Mouse (Mus musculus) adrenal gland, adult 2 months (tissue): Measurements from ENCODE around the gene Thoc7. TPM values are rescaled to one million over a fixed set of nuclear protein-coding genes. Genes with fewer than 3 reads are reported as not detected.
A peak's percentile ranks its signal among the peaks of the same experiment; 100 is the strongest.

ENCODE experiments used
- DNase-seq: peaks from one replicate; pipeline ENCODE4 v3.0.0; 2021
- polyA plus RNA-seq: library from polyadenylated mRNA; depleted of rRNA; stranded (reverse); fragments of >200 nt; gene quantifications from 2 replicates; pipeline ENCODE4 v1.2.3, GENCODE M21; 2012; rRNA removed
- total RNA-seq, 2 experiments: library from RNA; stranded (reverse); gene quantifications; 2 replicates each; pipeline ENCODE4 v1.2.3; 2021

Thoc7 gene
- total and polyA plus RNA-seq, 3 experiments: 7.3 to 96.8 (median 86.7) TPM

DNA sequence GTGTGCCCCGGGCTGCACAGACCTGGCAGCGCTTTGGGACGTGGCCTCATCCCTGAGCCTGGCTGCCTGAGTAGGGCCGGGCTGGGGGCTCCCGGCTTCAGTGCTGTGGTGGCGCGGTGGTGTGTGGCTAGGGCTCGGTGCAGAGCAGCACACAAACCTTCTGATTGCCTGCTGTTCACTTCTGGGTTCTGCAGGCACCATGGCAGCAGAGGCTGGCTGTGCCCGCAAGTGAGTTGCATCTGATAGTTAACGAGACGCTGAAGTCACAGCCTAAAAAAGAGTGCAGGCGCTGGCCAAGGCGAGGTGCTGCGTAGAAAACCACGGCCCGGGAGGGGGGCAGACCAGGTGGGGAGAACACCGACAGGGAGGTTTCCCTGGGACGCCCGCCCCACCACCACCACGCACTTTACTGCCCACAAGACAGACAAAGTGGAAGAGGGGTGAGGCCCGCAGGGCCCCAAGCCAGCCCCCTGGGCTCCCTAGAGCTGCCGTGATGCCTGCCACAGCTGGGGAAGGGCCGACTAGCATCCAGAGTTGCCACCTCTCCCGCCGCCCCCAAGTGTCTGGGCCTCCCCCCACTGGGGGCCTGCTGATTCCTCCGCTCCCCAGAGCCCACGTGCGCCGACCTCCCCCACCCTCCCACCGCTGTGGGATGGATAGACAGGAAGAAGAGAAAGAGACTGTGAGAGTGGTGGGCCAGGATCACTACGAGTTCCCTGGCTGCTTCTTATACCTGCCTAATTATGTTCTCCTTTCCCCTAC, 28.2 kb downstream of the Thoc7 start:
- DNase-seq: no peak

DNA sequence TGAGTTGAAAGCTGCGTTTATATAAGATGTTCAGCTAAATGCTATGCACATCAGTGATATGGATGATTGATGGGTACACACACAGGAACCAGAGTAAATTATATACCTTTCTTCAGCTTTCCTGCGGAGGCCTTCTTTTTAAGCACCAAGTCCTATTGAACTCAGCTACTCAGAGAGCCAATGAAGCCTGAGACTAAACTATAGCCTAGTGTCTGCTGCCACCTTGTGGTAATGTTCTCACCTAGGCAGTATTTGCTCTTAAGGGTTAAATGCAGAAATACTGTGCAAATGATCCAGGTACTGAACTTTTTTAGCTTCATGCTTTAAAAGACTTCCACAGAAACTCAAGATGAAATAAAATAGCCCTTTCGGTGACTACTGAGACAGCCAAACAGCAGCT, 44.0 kb downstream of the Thoc7 start:
- peak; percentile 35 for DNase-seq

DNA sequence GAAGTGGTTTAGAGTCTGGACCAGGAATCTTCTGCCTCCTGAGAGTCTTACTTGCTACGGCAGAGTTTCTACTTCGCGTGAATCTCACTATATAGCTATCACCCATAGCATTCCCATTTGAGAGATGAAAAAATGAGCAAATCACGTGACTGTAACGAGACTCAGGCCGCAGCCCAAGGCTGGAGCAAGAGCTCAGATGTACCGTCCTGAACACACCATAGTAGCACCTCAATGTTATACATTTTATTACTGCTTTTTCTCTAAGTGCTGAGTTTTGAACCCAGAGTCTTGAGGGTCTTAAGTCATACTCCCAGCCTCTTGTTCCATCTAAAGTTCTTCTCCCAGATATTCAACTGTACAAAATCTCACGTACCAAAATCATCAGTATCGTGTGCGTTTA, 44.4 kb downstream of the Thoc7 start:
- DNase-seq: no peak

DNA sequence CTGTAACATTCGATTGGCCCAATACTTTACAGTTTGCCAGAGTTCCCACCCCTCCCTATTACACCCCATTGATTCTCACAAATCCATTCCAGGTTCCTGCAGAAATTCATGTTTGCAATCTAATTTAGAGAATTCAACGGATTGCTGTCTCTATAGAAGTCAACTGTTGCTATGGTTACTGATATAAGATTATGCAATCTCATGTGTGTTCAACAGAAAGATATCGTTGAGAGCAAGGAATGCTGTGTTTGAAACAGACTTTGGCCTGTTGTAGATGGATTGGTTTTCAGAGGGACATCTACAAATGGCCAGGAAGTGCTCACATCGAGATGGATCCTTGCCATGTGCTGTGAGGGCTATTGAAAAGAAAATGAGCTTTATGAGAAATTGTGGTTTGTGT, 46.4 kb downstream of the Thoc7 start:
- no peak for DNase-seq

DNA sequence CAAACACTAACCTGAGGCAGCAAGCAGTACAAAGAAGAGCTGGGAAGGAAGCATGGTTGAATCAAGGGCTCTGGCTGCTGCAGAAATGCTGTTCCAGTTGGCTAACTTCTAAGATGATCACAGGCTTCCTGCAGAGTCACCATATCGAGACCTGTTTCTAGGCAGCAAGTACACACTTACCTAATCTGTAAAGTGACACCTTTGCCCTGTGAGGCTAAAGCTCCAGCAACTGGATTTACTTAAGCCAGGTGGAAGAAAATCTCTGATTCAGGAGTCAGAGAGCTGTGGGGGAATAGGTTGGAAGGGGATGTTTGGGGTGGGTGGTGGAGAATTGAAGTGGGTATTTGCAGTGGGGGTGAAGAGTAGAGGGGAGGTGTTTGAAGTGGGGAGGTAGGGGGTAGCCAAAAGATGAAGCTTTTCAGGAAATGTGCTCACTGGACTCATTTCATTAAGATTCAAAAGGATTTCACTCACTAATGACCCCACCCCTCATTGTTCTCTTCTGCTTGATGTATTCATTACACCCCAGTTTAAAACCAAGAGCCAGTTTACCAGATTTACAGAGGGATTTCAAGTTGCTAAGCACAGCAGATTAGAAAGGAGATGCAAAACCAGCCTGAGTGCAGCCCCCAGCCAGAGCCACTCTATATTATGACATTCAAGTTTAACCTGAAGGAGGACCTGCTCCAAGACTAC, 47.1 kb downstream of the Thoc7 start, which contains the start of gene Gm281:
Gene Gm281, minus strand, starts transcription at position 92 of the 696 bp plus-strand sequence.
- DNase-seq: no peak

DNA sequence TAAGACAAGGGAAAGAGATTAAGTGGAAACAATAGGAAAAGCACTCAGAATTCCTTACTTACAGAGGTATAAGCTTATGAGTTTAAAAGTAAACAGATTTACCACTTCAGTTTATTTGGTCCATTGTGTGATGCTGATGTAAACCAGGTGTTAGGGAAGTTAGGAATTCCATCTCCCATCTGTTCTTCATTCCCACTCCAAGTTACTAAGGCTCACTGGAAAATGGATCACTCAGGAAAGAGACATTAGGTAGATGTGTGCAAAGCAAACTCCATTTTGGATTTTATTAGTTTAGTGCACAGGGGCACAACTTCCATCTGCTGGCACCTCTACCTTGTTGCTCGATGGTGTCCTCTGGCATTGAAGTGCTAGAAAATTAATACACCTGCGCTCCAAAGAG, 51.5 kb downstream of the Thoc7 start:
- no peak for DNase-seq

DNA sequence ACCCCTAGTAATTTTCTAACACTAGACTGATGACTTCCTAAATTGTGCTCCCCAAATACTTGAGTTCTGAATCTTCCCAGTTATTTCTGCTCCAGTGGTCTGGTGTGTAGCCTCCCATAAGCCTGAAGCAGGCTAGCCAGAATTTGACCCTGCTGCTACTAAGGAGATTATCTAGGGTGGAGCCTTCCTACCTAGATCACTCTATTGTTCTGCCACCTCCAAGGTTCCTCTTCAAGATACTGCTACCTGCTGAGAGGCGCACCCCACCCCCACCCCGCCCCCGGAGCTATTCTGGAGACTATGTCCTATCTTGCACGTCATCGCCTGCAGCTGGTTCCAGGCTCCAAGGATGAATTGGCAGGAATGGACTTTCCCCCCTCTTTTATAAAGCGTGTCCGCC, 54.5 kb downstream of the Thoc7 start:
- no peak for DNase-seq

GRCm38 (mm10) chr14:13906461-13906860, 55.2 kb downstream of the Thoc7 start:
- DNase-seq: no peak

- peak; percentile 40 for DNase-seq
These were observed 60.0 kb downstream of the Thoc7 start for GRCm38 (mm10) chr14:13901611-13902067.

Other genes starting within 250 kb of the Thoc7 start
- not detected for gene Gm281, start 47.4 kb downstream of the Thoc7 start, total RNA-seq
- not detected in 2 replicates for gene Gm281, start 47.4 kb downstream of the Thoc7 start, polyA plus RNA-seq
- gene Atxn7, start 412 bp downstream of the Thoc7 start, total RNA-seq: 10 to 100 TPM; 17.1 to 31.0 TPM
- 17.7 and 24.1 TPM in 2 replicates for gene Atxn7, start 412 bp downstream of the Thoc7 start, polyA plus RNA-seq
- gene Psmd6, start 159.1 kb upstream of the Thoc7 start, total RNA-seq: 100 to 1,000 TPM; 103 to 123 TPM
- gene Psmd6, start 159.1 kb upstream of the Thoc7 start, polyA plus RNA-seq: 37.3 and 38.1 TPM in 2 replicates
- gene Olfr720, start 225.0 kb upstream of the Thoc7 start, total RNA-seq: not detected
- not detected in 2 replicates for gene Olfr720, start 225.0 kb upstream of the Thoc7 start, polyA plus RNA-seq